Mouse (Mus musculus) G1E (cell line): ENCODE results near the gene Gm45837.

Experiments used
- CTCF ChIP-seq: IDR thresholded peaks from 2 replicates; pipeline ENCODE4 v1.5.1; 2012; ENCODE audit warnings: low read depth, low read length, inconsistent platforms, mixed read lengths
- GATA1 ChIP-seq: IDR thresholded peaks from 2 replicates; pipeline ENCODE4 v1.6.1; 2012; ENCODE audit warnings: borderline replicate concordance, low read length, inconsistent platforms, mixed read lengths

DNA sequence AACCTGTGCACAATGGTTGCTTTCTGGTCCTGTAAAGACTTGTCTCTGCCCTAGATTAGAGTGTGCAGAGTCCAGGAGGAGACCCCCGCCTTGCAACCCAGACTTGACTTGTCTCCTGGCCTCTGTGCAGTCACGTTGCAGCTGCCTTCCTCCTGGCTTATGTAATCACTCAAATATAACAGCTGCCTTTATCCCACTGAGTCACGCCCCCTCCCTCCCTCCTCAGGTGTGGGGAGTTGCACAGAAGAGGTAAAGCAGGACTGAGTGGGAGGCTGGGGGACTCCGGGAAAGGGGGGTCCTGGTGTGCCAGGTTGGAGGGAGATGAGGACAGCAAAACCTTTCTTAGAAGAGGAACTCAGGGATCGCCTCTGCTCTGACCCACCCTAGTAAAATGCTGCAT, 5.7 kb downstream of the Gm45837 start:
- TF ChIP-seq GATA1, result no peak
- no peak for TF ChIP-seq CTCF
